Mouse (Mus musculus) thymus, postnatal 14 days (tissue): Measurements from ENCODE around the gene Arhgef10l.

Experiments
- DNase-seq: peaks from one replicate; pipeline ENCODE4 v3.0.0; 2021

The Arhgef10l gene

GRCm38 (mm10) chr4:140507172-140507714 is 158.6 kb downstream of the Arhgef10l start:
- DNase-seq: no peak

GRCm38 (mm10) chr4:140505608-140506002 is 160.2 kb downstream of the Arhgef10l start:
- DNase-seq: no peak

DNA sequence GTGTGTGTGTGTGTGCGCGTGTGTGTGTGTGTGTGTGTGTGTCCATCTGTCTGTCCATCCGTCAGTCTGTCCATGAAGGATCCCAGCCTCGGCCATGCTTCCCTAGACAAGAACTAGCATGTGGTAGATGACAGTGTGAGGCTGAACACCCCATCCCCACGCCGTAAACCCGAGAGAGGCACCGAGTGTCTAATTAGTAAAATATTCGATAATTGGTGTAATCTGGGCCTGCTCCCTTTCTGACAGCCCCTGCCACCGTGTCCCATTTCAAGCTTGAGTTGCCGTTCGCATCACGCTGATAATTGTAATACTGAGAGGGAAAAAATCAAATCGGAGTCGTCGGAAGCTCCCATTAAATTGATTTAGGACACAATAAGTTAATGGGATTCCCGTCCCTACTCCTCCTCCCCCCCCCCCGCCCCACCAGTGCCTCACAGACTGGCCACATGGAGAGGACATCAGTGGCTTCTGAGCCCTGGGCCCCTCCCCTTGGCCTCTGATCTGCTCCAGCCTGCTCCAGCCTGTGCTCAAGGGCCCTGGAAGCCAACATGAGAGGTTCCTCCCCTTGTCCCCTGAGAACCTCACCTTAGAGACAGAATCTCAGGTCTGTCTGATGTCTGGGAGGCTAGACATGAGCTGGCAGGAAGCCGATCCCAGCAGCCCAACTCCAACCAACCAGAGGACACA is 160.7 kb downstream of the Arhgef10l start:
- no peak for DNase-seq

DNA sequence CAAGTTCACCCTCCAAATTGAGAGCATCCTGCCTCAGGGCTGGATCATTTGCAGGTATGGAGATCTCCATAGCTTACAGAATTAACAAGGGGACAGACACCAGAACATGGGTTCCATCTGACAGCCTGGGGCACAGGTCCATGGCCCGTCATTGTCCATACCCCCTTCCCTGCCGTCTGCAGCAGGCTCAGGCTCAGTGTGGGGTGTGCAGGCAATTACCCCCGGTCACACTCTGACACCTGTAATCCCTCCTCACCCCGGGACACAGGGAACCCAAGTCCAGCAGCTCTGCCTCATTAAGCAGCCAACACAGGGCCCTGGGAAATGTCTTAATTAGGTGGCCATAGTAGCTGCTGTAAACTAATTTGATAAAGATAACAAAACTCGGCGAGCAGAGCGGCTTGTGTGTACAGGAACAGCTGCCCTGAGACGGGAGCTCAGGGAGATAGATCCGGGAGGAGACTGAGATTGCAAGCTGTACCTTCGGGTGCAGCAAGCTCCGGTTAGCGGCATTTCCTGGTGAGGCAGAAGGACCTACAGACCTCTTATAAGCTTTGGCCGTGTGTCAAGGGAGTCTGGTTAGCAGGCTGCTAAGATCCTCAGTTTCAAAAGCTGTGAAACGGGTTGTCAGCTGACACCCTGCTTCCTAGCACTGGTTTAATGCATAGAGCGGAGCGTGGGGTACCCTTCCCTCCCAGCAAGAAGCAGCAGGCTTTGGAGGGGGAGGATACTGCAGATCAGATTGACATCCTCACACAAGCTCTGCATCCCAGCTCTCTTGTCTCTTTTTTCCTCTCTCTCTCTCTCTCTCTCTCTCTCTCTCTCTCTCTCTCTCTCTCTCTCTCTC is 161.5 kb downstream of the Arhgef10l start:
- DNase-seq: no peak

- DNase-seq: no peak
Measured at GRCm38 (mm10) chr4:140500766-140501165, 165.0 kb downstream of the Arhgef10l start.

DNA sequence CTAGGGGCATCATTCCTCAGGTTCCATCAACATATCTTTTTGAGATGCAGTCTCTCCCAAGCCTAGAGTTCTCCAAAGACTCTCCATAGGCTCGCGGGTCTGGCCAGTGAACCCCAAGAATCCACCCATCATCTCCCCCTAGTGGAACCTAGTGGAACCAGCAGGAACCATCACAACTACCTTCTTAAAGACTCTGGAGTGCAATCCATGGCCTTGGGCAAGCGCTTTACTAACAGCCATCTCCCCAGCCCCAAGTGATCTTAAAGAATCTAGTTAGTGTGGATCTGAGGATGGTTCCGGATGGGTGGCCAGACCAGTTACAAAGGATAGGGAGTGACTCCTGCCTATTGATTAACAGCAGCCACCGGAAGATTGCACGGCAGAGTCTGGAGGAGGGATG is 166.2 kb downstream of the Arhgef10l start:
- DNase-seq: no peak

GRCm38 (mm10) chr4:140497169-140497568 is 168.6 kb downstream of the Arhgef10l start:
- DNase-seq: no peak

GRCm38 (mm10) chr4:140491555-140491954 is 174.3 kb downstream of the Arhgef10l start:
- no peak for DNase-seq

GRCm38 (mm10) chr4:140485442-140485841 is 180.4 kb downstream of the Arhgef10l start:
- no peak for DNase-seq

DNA sequence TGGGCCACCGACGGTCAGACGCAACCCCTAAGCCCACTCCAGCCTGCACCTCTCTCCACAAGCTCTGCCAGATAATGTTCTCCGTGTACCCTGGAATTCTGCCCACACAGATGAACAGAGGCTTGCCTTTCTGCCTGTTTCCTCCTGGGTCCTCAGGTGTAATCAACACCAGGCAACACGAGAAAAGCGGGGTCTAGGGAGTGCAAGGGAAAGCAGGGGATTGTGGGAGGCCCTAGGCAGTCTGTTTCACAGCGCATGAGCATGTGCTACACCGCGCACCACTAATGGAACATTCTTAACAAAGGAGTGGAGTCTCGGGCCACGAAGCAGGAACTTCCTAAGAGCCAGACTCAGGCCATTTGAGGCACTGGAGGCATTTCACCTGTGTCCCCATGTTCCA is 182.7 kb downstream of the Arhgef10l start:
- DNase-seq: no peak

GRCm38 (mm10) chr4:140480369-140481067 is 185.3 kb downstream of the Arhgef10l start:
- DNase-seq: no peak

- DNase-seq: no peak
Measured at GRCm38 (mm10) chr4:140475194-140475593, 190.6 kb downstream of the Arhgef10l start.

DNA sequence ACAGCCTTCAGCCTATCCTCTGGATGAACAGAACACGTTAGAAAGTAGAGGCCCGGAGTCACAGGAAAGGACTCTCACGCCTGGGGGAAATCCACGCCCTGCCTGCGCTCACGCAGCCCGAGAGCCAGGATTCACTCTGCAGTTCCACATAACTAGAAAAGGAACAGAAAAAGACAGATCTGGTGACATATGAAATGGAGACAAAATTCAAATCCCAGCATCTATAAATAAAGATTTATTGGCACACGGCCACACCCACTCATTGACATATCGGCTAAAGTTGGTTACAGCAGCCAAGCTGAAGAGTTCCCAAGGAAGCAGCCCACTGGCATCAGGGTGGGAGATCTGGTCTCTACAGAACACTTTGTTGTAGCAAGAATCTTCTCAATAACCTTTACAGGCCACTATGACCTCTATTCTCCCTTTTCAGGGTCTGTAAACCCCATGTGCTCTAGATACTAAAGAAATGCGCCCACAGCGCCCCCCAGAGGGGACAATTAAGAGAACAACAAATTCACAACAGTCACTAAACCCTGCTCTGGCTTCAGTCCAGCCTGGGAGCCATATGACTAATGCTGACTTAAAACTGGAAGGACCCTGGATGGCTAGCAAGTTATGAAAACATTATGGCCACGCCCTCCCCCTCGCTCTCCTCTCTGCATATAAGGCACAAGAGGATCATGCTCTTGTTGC is 195.9 kb downstream of the Arhgef10l start:
- DNase-seq: no peak

DNA sequence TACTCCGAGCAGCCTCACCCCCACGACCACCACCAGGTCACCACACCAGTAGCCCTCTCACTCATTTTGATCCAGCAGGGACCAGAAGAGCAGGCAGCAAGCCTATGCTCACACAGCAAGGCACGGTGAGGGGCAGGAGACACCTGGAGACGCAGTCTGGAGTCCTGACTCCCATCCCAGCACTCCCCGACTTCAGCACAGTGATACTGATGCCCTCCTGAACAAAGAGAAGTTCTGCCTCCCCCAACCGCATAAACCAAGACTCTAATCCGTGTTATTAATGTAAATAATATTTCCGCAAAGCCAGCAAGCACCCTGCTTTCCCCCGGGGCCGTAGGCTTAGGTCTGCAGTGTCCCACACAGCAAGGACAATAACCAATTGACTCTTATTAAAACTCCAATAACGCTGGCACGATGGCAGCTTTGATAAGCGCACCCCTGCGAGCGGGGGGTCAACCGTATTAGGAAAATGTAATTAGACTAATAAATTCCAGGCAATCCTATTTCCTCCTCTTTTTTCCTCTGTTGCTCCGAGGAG is 198.5 kb downstream of the Arhgef10l start:
- DNase-seq: no peak
